Mouse (Mus musculus): ENCODE results near the gene Aff3. TPM values are rescaled to one million over a fixed set of nuclear protein-coding genes. Genes with fewer than 3 reads are reported as not detected.

Gene Aff3
- polyA plus RNA-seq, 1 experiment: 16.9 TPM

GRCm38 (mm10) chr1:38291915-38292314, 372.8 kb downstream of the Aff3 start:
- DNase-seq: no peak
- TF ChIP-seq POLR2A (IDR thresholded peaks at IDR 0.05; ENCODE audit: borderline replicate concordance, extremely low read depth, low read depth, low read length) (no peak), CTCF (IDR thresholded peaks at IDR 0.05; ENCODE audit: insufficient read depth, low read length) (no peak)

DNA sequence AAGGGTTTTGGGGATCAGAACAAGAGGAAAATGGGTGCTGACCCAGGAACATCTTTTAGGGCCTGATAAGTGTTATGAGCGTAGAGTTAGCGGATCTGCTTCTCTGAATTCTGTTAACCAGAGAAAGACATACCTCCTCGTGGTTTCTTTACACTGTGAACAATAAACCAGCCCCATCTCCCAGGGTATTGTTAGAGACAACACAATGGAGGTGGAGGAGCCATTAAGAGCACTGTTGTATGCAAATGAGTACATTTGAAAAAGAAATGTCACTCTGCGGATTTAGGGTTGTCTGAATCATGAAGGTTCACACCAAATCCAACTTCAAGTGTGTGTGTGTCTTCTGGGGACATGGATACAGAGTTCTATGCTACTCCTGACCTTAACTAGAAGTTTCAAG, 373.3 kb downstream of the Aff3 start:
- no peak for DNase-seq
- H3K4me1 ChIP-seq (ENCODE audit: control insufficient read depth, insufficient read depth, low read length): no peaks in the 10 kb centered on the region
- WGBS: 82% methylated on average over 4 of the region's 4 CpGs
- H3K4me3 ChIP-seq (replicated peaks; ENCODE audit: extremely low read depth, low read depth, low read length): no peak overlapping the region
- TF ChIP-seq CTCF (IDR thresholded peaks at IDR 0.05; ENCODE audit: insufficient read depth, low read length) (no peak), POLR2A (IDR thresholded peaks at IDR 0.05; ENCODE audit: borderline replicate concordance, extremely low read depth, low read depth, low read length) (no peak)

More at GRCm38 (mm10) chr1:38291915-38292314, 372.8 kb downstream of the Aff3 start:
- 71% methylated on average over 6 of the region's 6 CpGs for WGBS
- H3K4me1 ChIP-seq (ENCODE audit: control insufficient read depth, insufficient read depth, low read length): no peaks in the 10 kb centered on the region
- H3K4me3 ChIP-seq (replicated peaks; ENCODE audit: extremely low read depth, low read depth, low read length): no peak overlapping the region

DNA sequence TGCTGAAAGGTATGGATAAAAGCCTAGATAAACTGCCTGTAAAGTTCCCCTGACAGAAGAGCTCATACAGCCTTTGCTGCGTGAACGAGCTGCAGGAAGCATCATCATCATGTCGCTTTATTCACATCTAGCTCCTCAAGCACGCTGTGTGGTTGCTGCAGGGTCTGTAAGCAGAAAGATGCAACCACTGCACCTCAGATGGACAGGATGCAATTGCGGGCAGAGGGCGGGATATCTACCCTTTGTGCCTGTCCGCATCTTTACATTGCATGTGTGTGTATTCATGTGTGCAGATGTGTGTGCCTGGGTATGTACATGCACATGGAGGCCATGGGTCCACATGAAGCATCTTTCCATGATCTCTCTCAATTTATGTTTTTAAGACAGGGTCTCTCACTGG, 373.9 kb downstream of the Aff3 start:
- H3K4me3 ChIP-seq (replicated peaks; ENCODE audit: extremely low read depth, low read depth, low read length): no peak overlapping the region
- WGBS: 94% methylated on average over 7 of the region's 7 CpGs
- no peak for TF ChIP-seq POLR2A (IDR thresholded peaks at IDR 0.05; ENCODE audit: borderline replicate concordance, extremely low read depth, low read depth, low read length)
- no peak for TF ChIP-seq CTCF (IDR thresholded peaks at IDR 0.05; ENCODE audit: insufficient read depth, low read length)
- H3K4me1 ChIP-seq (ENCODE audit: control insufficient read depth, insufficient read depth, low read length): no peaks in the 10 kb centered on the region
- no peak for DNase-seq

GRCm38 (mm10) chr1:38289891-38290290, 374.9 kb downstream of the Aff3 start:
- WGBS: 82% methylated on average over 5 of the region's 5 CpGs
- no peak for DNase-seq
- no peak overlapping the region for H3K4me3 ChIP-seq (replicated peaks; ENCODE audit: extremely low read depth, low read depth, low read length)
- TF ChIP-seq POLR2A (IDR thresholded peaks at IDR 0.05; ENCODE audit: borderline replicate concordance, extremely low read depth, low read depth, low read length) (no peak), CTCF (IDR thresholded peaks at IDR 0.05; ENCODE audit: insufficient read depth, low read length) (no peak)
- no peaks in the 10 kb centered on the region for H3K4me1 ChIP-seq (ENCODE audit: control insufficient read depth, insufficient read depth, low read length)

GRCm38 (mm10) chr1:38288716-38289115, 376.0 kb downstream of the Aff3 start:
- TF ChIP-seq POLR2A (IDR thresholded peaks at IDR 0.05; ENCODE audit: borderline replicate concordance, extremely low read depth, low read depth, low read length): no peak
- no peak for TF ChIP-seq CTCF (IDR thresholded peaks at IDR 0.05; ENCODE audit: insufficient read depth, low read length)
- no peaks in the 10 kb centered on the region for H3K4me1 ChIP-seq (ENCODE audit: control insufficient read depth, insufficient read depth, low read length)
- no peak overlapping the region for H3K4me3 ChIP-seq (replicated peaks; ENCODE audit: extremely low read depth, low read depth, low read length)
- WGBS: 93% methylated on average over 1 of the region's 1 CpGs
- DNase-seq: no peak

GRCm38 (mm10) chr1:38286551-38286950, 378.2 kb downstream of the Aff3 start:
- WGBS: 50% methylated on average over 1 of the region's 1 CpGs
- Histone ChIP-seq H3K4me1 (ENCODE audit: control insufficient read depth, insufficient read depth, low read length) (no peaks in the 10 kb centered on the region), H3K4me3 (replicated peaks; ENCODE audit: extremely low read depth, low read depth, low read length) (no peak overlapping the region)
- TF ChIP-seq CTCF (IDR thresholded peaks at IDR 0.05; ENCODE audit: insufficient read depth, low read length) (no peak), POLR2A (IDR thresholded peaks at IDR 0.05; ENCODE audit: borderline replicate concordance, extremely low read depth, low read depth, low read length) (no peak)
- no peak for DNase-seq

GRCm38 (mm10) chr1:38280549-38280948, 384.2 kb downstream of the Aff3 start:
- H3K4me1 ChIP-seq (ENCODE audit: control insufficient read depth, insufficient read depth, low read length): no peaks in the 10 kb centered on the region
- no peak overlapping the region for H3K4me3 ChIP-seq (replicated peaks; ENCODE audit: extremely low read depth, low read depth, low read length)
- 89% methylated on average over 7 of the region's 7 CpGs for WGBS
- TF ChIP-seq POLR2A (IDR thresholded peaks at IDR 0.05; ENCODE audit: borderline replicate concordance, extremely low read depth, low read depth, low read length) (no peak), CTCF (IDR thresholded peaks at IDR 0.05; ENCODE audit: insufficient read depth, low read length) (no peak)
- DNase-seq: no peak

- TF ChIP-seq POLR2A (IDR thresholded peaks at IDR 0.05; ENCODE audit: borderline replicate concordance, extremely low read depth, low read depth, low read length) (no peak), CTCF (IDR thresholded peaks at IDR 0.05; ENCODE audit: insufficient read depth, low read length) (no peak)
- H3K4me3 ChIP-seq (replicated peaks; ENCODE audit: extremely low read depth, low read depth, low read length): no peak overlapping the region
- DNase-seq: no peak
- WGBS: 95% methylated on average over 2 of the region's 2 CpGs
- no peaks in the 10 kb centered on the region; the same call in 1 of the 2 replicates for H3K4me1 ChIP-seq (ENCODE audit: control insufficient read depth, insufficient read depth, low read length)
Observed at GRCm38 (mm10) chr1:38271312-38271711, 393.4 kb downstream of the Aff3 start.

GRCm38 (mm10) chr1:38268246-38269042, 396.3 kb downstream of the Aff3 start:
- 76% methylated on average over 20 of the region's 20 CpGs for WGBS
- Histone ChIP-seq H3K4me1 (ENCODE audit: control insufficient read depth, insufficient read depth, low read length) (peaks cover 4% of the 10 kb centered on the region; the same call in 1 of the 2 replicates), H3K4me3 (replicated peaks; ENCODE audit: extremely low read depth, low read depth, low read length) (no peak overlapping the region)
- TF ChIP-seq POLR2A (IDR thresholded peaks at IDR 0.05; ENCODE audit: borderline replicate concordance, extremely low read depth, low read depth, low read length) (no peak), CTCF (IDR thresholded peaks at IDR 0.05; ENCODE audit: insufficient read depth, low read length) (no peak)
- no peak for DNase-seq

- WGBS: 62% methylated on average over 8 of the region's 8 CpGs
- Histone ChIP-seq H3K4me1 (ENCODE audit: control insufficient read depth, insufficient read depth, low read length) (peaks cover 4% of the 10 kb centered on the region; the same call in 1 of the 2 replicates), H3K4me3 (replicated peaks; ENCODE audit: extremely low read depth, low read depth, low read length) (no peak overlapping the region)
- DNase-seq: no peak
- no peak for TF ChIP-seq POLR2A (IDR thresholded peaks at IDR 0.05; ENCODE audit: borderline replicate concordance, extremely low read depth, low read depth, low read length)
- TF ChIP-seq CTCF (IDR thresholded peaks at IDR 0.05; ENCODE audit: insufficient read depth, low read length): no peak
Observed at GRCm38 (mm10) chr1:38263251-38263650, 401.5 kb downstream of the Aff3 start.

Data from lung, adult 2 months (tissue).